Mouse (Mus musculus) left cerebral cortex, adult 9 months (tissue): ENCODE data around the gene Gdpd3.
"Not testable (repeated sequence)": the region's sequence is repeated elsewhere in the genome, so short reads cannot be mapped to it uniquely, and the experiment has no call there.

Experiments used
- DNase-seq, 2 experiments: peaks; one replicate each; pipeline ENCODE4 v3.0.0; 2022; ENCODE audit warnings: low spot score in 2 of 2

Gene Gdpd3

DNA sequence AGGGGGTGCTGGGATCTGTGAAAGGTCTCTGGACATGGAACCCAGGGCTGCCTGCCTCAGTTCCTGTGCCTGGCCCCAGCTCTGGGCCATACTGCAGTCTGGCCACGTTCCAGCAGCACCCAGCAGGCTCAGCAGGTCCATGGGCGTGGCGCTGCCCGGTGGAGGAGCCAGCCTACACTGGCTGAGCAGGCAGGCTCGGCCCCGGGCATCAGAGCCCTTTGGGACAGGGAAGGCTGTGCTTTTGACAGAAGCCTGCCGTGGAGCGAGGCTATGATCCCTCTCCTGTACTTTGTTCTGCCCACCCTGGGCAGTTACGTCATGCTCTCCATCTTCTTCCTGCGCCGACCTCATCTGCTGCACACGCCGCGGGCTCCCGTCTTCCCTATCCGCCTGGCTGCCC, at the start of gene Gdpd3:
Gdpd3 (plus strand) TSS at position 134 of the 400 bp plus-strand sequence.
- no peak for DNase-seq

DNA sequence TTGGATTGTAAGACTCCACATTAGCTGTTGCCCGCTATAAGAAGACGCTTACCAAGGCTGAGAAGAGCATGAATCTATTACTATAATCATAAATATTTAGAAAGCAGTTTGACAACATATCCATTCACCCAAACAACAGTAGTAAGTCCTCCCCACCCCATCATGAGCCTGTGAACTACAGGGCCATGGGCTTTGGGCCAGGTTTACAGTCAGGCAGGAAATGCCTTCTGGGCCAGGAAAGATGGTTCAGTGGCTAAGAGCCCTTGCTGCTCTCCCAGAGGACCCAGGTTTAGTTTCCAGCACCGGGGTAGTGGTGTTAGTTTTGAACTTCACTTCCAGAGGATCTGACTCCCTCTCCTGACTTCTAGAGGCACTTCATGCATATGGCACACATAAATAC, 48.6 kb upstream of the Gdpd3 start:
- no peak for DNase-seq

DNA sequence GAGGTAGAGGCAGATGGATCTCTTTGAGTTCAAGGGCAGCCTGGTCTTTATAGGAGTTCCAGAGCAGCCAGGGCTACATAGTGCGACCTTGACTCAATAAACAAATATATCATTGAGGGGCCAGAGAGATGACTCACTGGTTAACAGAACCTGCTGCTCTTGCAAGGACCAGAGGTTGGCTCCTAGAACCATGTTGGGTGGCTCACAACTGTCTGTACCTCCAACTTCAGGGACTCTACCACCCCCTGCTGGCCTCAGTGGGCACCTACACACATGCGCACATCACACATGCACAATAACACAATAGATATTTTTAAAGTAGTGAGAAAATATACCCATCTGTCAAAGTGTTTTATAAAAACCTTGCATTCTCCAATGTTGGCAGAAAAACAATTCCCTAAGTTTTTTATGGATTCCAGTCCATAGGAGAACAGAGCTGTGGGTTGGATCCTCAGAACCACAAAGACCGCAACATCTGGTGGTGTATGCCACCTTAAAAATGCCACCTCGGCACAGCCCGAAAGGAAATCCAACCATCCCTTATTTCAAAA, 47.3 kb upstream of the Gdpd3 start:
- no peak for DNase-seq

DNA sequence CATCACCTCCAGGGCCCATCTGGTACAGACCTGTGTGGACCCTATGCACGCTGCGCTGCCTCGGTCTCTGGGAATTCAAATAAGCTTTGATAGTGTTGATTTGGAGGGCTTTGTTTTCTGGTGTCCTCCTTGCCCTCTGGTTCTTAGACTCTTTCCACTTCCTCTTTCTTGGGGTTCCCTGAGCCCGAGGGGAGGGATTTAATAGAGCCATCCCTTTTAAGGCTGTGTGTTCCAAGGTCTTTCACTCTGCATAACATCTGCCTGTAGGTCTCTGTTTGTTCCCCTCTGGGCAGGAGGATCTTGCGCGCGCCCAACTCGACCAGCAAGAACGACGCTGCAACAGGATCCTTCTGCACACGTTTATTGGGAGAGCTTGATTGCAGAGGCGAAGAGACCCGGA, 44.5 kb upstream of the Gdpd3 start:
- DNase-seq = no peak

DNA sequence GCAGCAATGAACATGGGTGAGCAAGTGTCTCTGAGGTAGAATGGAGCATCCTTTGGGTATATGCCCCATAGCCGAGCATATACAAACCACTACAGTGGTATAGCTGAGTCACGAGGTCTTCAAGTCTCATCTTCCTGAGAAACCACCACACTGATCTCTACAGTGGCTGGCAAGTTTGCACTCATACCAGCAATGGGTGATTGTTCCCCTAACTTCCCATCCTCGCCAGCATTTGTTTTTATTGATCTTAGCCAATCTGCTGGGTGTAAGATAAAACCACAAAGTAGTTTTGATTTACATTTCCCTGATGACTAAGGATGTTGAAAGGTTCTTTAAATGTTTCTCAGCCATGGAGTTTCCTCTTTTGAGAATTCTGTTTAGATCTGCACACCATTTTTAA, 41.1 kb upstream of the Gdpd3 start:
- DNase-seq = no peak

DNA sequence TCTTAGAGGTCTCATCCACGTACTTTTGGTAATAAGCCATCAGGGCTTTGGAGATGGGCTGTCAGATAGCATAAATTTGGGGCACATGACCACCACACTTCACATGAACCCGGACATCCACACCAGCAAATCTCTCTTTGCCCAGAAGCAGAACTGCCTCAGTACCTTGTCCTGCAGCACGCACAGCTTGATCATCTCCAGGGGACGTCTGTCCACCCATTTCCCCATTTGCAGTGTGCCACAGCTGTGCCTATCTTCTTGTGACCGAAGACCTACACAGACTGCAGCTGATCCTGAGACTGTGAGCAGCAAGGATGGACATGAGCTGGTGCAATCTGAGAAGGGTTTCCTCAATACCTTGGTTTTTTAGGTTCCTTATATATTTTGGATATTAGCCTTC, 40.5 kb upstream of the Gdpd3 start:
- no peak for DNase-seq

DNA sequence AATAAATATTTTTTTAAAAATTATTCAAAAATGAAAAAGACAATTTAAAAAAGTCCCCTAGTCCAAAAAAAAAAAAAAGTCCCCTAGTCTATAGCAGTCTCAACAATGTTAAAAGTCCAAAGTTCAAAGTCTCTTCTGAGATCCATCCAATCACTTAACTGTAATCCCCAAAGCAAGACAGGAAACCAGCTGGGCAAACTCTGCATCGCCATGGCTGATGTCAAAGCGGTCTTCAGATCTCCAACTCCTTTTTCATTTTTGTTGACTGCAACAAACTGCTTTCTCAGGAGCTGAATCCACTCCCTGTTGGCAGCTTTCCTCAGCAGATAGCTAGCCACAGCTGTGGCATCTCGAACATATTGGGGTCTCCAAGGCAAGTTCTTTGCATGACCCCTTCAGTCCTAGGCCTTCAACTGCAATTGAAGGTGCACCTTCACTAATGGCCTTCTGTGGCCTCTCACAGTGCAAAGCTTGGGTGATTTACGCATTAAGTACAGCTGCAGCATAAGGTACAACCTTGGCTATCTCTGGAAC, 35.8 kb upstream of the Gdpd3 start:
- not testable (repeated sequence) for DNase-seq

DNA sequence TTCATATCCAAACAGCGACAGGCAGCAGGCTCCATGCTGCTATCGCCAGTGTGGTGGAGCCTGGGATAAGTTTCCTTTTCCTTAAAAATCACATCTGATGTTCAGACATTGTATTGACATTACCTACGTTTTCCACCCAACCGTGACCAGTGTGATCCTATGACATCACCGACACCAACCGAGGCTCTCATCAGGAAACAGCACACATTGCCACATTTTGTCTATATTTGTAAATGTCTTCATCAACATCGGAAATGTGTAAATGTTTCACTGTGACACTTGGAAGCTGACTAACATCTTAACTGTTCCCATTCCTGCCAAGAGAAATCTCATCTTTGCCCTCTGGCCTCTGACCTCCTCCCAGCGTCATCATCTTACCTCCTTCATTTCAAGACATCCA, 30.0 kb upstream of the Gdpd3 start:
- DNase-seq = no peak

DNA sequence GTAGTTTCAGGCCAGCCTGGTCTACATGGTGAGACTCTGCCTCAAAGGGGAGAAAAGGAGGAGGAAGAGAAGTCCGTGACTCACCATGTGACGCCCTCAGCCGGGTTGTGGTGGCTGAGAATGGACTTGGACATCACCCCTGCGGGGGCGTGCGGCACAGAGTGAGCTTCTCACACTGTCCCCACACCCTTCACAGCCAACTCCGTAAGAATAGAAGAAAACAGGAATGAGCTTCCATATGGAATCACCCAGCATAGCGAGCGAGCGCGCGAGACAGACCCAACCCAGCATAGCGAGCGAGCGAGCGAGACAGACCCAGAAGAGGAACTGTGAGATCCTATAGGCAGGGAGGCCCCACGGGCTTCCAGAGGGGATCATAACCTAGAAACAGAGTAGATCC, 26.6 kb upstream of the Gdpd3 start:
- DNase-seq = peak in 1 of 2 experiments; percentile 76

DNA sequence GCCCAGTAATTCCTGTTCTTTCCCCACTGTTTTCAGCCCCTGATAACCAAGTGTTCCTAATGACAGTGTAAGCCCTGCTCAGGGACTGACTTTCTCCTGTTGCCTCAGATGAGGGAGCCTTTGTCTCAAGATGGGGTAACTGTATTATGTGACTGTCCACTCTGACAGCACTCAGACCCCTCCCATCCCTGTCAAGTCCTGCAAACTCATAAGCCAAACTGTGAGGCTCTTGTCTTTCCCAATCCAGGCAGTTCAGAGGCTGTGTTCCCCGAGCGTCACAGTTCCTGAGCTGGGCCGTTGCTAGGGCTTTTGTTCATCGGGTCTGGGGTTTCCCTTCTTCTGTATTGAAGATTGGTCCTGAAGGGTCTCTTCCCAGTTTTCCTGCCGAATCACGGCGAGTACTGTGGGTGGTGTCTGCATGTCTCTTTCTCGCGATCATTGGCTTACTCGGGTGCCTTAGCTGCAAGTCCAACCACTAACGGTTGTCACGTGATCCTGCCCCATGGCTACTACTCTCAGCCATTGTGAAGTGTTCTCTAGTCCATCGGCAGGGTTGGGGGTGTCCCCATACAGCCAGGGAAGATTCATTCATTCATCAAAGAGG, 25.9 kb upstream of the Gdpd3 start:
- DNase-seq = no peak

DNA sequence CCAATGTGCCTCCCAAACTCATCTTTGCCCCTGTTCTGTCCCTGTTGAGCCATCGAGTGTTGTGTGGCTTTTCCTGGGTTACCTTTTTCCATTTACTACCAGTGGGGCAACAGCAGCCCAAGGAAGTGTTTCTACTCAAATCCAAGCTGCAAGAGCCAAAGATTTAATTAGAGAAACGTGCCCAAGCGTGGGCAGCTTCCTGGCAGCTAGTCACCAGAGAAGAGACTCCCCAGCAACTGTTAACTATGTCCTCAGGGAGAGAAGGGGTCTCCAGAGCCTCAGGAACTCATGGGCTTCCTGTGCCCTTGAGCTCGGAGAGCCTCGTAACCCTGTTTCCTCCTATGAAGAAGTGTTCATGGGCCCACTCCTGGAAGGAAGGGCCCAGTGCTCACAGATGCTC, 25.2 kb upstream of the Gdpd3 start:
- no peak for DNase-seq

DNA sequence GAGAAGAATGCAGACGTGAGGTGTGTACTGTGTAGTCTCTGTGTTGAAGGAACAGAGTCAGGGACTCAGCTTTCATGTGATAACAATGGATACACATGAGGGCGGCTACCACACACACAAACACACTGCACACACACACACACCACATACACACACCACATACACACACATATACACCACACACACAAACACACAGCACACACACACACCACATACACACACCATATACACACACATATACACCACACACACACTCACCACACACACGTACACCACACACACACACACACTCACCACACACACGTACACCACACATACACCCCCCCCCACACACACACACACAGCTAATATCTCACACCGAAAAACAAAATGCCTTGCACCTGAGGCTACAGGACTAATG, 24.7 kb upstream of the Gdpd3 start:
- DNase-seq = no peak

DNA sequence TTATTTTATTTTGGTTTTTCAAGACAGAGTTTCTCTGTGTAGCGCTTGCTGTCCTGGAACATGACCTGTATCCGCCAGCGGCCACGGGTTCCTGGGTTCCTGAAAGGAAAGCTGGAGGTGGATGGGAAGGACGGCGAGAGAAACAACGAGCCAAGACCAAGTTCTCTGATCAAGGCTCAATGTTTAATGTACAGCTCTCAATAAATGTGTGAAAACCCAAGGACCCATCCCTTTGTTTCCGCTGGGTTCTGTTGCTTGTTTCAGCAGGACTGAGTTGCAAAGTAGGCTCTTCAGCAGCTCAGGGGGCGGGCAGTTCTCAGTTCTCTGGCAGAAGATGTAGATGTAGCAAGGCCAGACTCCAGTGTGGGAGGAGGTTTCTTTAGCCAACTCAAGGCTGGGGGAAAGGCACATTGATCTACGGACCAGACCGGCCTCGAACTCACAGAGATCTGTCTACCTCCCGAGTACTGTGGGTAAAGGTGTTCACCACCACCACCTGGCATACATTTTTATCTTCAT, 24.1 kb upstream of the Gdpd3 start:
- DNase-seq = no peak

DNA sequence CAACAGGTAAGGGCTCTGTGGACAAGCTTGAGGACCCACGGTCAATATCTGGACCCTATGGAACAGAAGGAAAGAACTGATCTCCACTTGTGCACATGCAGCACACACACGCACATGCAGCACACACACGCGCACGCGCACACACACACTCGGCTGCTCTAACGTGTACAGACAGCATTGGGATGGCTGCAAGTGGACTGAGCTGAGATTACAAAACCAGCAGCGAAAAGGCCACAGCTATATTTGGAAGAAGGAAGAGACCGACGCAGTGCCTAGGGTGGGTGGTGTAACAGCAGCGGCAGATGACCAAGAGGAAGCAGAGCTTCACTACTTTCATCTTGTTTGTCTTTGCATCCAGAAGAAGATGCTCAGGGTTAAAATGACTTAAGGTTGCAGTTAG, 20.1 kb upstream of the Gdpd3 start:
- peak in 1 of 2 experiments; percentile 26 for DNase-seq

DNA sequence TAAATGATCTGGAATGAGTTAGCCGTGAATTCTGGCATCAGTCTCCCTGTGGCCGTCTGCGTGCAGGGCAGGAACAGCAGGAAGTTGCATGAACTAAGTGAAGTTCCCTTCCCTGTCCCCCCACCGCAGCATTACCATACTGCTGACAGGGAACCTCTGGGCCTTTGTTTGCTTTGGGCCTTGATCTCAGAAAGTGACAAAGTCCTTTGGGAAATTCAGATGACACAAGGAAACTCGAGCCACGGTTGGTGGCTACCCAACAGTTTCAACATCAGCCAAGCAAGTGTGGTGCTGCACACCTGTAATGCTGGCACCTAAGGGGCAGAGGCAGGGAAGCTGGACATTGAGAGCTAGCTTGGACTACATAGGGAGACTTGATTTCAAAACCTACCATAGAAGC, 19.3 kb upstream of the Gdpd3 start:
- no peak for DNase-seq

DNA sequence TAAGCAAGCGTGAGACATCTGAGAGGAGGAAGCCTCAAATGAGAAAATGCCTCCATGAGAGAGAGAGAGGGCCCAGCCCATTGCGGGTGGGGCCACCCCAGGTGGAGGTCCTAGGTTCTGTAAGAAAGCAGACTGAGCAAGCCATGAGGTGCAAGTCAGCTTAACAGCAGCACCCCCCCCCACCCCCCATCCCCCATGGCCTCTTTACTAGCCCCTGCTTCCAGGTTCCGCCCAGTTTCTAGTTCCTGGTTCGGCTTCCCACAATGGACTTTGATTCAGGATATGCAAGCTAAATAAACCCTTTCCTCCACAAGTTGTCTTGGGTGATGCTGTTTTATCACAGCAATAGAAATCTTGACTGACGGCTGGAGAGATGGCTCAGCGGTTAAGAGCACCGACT, 17.3 kb upstream of the Gdpd3 start:
- no peak for DNase-seq

DNA sequence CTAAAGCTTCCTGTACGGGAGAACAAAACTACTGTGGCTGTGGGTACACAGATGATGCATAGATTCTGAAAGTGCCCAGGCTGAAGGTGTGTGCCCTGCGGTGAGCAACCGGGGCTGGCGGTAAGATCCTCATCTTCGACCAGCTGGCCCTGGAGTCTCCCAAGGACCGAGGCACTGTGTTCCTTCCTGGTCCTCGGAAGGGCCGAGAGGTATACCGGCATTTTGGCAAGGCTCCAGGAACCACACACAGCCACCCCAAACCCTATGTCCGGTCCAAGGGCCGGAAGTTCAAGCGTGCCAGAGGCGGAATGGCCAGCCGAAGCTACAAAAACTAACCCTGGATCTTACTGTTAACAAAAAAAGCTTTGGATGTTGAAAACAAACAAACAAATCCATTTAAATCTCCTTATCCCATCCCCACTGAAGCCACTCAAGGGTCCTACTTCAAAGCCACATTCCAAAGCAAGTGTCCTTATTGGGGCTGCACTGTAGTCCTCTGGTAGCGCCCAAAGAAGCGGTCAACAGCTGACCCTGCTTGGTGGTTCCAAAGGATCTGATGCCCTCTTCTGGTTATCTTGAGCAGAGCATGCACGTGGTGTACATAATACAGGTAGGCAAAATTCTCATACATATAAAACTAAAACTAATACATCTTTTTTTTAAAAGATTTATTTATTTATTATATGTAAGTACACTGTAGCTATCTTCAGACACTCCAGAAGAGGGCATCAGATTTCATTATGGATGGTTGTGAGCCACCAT, 16.4 kb upstream of the Gdpd3 start:
- no peak for DNase-seq

DNA sequence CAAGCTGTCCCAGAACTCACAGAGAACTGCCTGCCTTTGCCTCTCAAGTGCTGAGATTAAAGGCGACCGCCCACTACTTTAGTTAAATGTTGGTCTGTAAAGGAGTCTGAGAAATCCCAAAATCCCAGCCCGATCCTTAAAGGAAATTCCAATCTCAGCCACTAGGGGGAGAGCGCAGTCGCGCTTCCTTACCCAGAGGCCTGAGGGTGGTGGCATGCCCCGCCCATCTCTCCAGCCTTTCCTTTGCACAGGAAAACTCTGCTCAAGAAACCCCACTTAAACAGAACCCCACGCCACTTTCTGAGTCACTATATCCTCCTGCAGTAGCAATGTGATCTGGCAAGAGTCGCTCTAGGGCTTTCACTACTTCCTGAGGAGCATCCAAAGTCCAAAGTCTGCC, 11.3 kb upstream of the Gdpd3 start:
- peak in 1 of 2 experiments; percentile 86 for DNase-seq

DNA sequence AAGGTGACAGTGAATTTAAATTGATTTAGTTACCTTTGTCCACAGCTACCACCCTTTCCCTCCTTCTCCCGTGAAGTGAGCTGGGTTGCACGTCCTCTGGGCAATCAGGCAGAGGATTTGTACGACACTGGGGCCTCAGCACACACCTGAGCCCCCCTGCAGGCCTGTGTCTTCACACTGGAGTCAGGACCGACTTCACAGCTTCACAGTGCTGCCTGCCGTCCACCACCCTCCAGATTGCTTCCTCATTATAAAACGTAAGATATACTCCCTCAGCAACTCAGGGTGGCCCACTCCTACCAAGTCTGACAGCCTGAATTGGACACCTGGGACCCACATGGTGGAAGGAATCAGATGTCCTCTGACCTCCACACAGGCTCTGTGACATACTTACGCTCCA, 7.6 kb upstream of the Gdpd3 start:
- DNase-seq = no peak

DNA sequence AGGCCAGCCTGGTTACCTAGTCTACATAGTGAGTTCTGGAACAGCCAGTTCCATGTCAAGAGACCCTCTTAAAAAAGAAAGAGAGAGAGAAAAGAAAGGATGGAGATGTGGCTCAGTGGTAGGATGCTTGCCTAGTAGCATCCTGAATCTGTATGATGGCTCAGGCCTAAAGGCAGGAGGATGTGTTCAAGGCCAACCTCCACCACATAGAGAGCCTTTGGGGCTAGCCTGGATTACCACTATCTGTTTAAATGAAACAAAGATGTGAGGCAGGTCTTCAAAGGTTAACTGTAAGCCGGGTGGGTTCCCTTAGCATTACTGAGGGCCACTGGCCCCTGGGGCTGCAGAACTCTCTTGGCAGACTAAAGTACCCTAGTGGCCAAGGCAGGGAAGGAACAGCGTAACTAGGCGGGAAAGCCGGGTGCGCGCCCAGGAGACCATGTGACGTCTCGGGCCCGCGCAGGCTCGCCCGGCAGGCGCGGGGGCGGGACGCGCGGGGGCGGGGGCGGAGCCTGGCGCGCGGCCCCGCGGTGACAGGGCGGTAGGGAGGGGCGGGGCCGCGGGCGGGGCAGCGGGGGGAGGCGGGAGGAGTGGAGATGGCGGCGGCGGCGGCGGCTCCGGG, 7.0 kb upstream of the Gdpd3 start, which contains the start of gene Mapk3:
Mapk3 (plus strand) TSS at position 552 of the 622 bp plus-strand sequence.
- peak in 1 of 2 experiments; percentile 91 for DNase-seq

DNA sequence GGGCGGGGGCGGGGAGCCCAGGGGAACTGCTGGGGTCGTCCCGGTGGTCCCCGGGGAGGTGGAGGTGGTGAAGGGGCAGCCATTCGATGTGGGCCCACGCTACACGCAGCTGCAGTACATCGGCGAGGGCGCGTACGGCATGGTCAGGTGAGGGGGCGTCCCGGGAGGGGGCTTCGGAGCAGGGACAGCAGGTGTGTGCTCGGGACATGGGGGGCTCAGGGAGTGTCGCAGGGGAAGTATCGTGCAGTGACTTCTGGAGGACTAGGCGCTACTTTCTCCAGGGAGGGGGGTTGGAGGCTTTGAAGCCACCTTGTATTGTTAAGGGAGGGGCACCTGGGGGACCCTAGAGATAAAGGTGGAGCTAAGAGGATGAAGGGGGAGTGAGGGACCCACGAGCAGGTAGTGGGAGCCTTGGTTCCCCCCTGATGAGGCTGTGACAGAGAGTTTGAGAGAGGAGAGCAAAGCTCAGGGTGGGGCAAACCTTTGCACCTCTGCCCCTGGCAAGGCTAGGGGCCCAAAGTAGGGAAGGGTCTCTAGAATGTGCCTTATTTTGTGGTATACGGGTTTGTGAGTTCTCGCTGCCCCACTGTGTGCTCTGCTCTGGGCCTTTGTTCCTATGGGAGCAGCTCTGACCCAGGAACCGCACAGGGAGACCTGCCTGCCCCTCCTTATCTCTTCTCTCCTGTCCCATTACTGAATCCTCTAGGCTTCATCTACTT, 6.3 kb upstream of the Gdpd3 start:
- no peak for DNase-seq

DNA sequence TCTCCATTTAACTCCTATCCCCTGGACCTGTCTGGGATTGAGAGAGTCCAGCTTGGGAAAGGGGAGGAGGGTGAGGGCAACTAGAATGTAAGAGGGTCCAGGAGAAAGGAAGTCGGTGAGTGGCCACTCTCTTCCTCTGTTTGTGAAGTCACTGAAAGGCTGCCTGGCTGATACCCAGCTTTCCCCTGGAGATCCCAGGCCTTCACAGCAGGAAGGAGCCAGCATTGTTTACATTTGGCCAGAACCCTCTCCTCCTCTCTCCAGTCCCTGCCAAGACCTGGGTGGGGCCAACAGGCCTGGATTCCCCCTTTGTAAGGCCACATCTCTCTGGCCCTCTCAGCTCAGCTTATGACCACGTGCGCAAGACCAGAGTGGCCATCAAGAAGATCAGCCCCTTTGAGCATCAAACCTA, 5.7 kb upstream of the Gdpd3 start:
- DNase-seq = no peak
